Mouse (Mus musculus) spleen, adult 2 months (tissue): Measurements from ENCODE around the gene Aldh9a1.

Experiments
- CTCF ChIP-seq: fragments of 200-500 bp; IDR thresholded peaks from 2 replicates; pipeline ENCODE4 v1.5.1; 2011; ENCODE audit warnings: mild to moderate bottlenecking, inconsistent platforms; ENCODE audit not compliant: insufficient read depth, insufficient read length, insufficient replicate concordance; ENCODE audit errors: extremely low read depth
- POLR2A ChIP-seq: fragments of 200-500 bp; IDR thresholded peaks from 2 replicates; pipeline ENCODE4 v1.6.1; 2011; ENCODE audit warnings: low read depth, low read length, inconsistent platforms

DNA sequence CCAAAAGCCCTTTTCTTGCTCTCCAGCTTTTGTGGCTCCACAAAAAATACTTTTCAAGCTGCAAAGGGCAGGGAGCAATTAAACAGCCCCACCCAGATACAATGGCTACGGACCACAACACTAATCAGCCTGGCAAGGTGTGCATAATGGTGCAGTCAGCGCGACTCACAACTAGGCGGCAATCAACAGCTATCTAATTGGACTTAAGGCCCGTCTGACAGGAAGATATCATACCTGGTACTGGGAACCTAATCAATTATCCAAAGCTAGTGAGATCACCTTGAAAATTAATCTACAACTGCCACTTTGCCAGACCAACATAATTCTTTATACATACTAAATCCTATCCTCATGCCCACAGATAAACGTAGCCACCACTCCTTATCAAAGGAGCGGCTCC lies 32.5 kb downstream of the Aldh9a1 start:
- TF ChIP-seq CTCF, result no peak
- TF ChIP-seq POLR2A, result no peak
